Mouse (Mus musculus) adrenal gland, postnatal 0 days (tissue): ENCODE data around the gene Atp6v1d. TPM values are rescaled to one million over a fixed set of nuclear protein-coding genes. Genes with fewer than 3 reads are reported as not detected.

Experiments
- polyA plus RNA-seq: library from polyadenylated mRNA; unstranded; fragments of >200 nt; fragmentation: Nextera tagmentation; extraction: Ambion mirVana; gene quantifications from 2 replicates; pipeline ENCODE4 v1.2.1, GENCODE M21; 2015

Atp6v1d gene
- 71.0 and 81.4 TPM in 2 replicates for polyA plus RNA-seq

GRCm38 (mm10) chr12:78861496-78862253 is at the start of gene Atp6v1d, which contains the start of gene Eif2s1:
Gene Atp6v1d, minus strand, starts transcription at chr12:78861638.
Gene Eif2s1, plus strand, starts transcription at chr12:78861819.

GRCm38 (mm10) chr12:78906707-78907162 is 45.3 kb upstream of the Atp6v1d start, which contains the start of gene Plek2:
Gene Plek2, minus strand, starts transcription at chr12:78906964.

Other genes with a start within 250 kb of the Atp6v1d start
- 0.08 TPM in 1 of 2 replicates, not detected in the other for gene Fam71d, start 170.1 kb downstream of the Atp6v1d start, polyA plus RNA-seq
- 7.6 and 13.8 TPM in 2 replicates for gene Mpp5, start 112.7 kb downstream of the Atp6v1d start, polyA plus RNA-seq
- 98.9 and 133 TPM in 2 replicates for gene Eif2s1, start 181 bp upstream of the Atp6v1d start, polyA plus RNA-seq
- gene Plek2, start 45.3 kb upstream of the Atp6v1d start, polyA plus RNA-seq = 1.2 and 2.0 TPM in 2 replicates
- gene Tmem229b, start 146.0 kb upstream of the Atp6v1d start, polyA plus RNA-seq = 7.5 and 7.7 TPM in 2 replicates
- gene Plekhh1, start 167.5 kb upstream of the Atp6v1d start, polyA plus RNA-seq = 0.79 and 0.93 TPM in 2 replicates
- 16.9 and 17.6 TPM in 2 replicates for gene Pigh, start 228.0 kb upstream of the Atp6v1d start, polyA plus RNA-seq